Comparison of ENCODE assay signal across 19 mouse cellular contexts in genomic region chr11:50154166-50154565, GRCm38 (mm10). TPM values are rescaled to one million over a fixed set of nuclear protein-coding genes. Genes with fewer than 3 reads are reported as not detected.
DNase-seq lines count a peak whose midpoint lies in the region; ATAC-seq and TF ChIP-seq lines count a peak whose summit lies in the region.
"Had no signal": no experiment of that assay in that cellular context is flagged by ENCODE, and none has a peak within 500 bp of the region (broad histone marks: within the 10 kb centered on the region; RNA-seq: fewer than 3 reads in every experiment).

No protein-coding gene starts in this region.

- H3K27me3 ChIP-seq in hindbrain, embryonic 13.5 days, result no peaks in the 10 kb centered on the region
- no peaks in the 10 kb centered on the region for H3K27me3 ChIP-seq in hindbrain, embryonic 14.5 days (ENCODE audit: control insufficient read depth, insufficient read depth, low read length)
- no peaks in the 10 kb centered on the region for H3K27me3 ChIP-seq in forebrain, embryonic 16.5 days (replicated peaks; ENCODE audit: control insufficient read depth, insufficient read depth, low read length)
- H3K27me3 ChIP-seq: CH12.LX; heart, embryonic 12.5 days; limb, embryonic 13.5 days had no signal

- peaks cover 100% of the 10 kb centered on the region for H3K36me3 ChIP-seq in hindbrain, embryonic 13.5 days
- peaks cover 100% of the 10 kb centered on the region for H3K36me3 ChIP-seq in hindbrain, embryonic 14.5 days (replicated peaks; ENCODE audit: control insufficient read depth, insufficient read depth)
- H3K36me3 ChIP-seq in forebrain, embryonic 16.5 days (ENCODE audit: control insufficient read depth, insufficient read depth), result peaks cover 63% of the 10 kb centered on the region

- H3K27ac ChIP-seq in hindbrain, embryonic 13.5 days, result no peak overlapping the region
- H3K27ac ChIP-seq in hindbrain, embryonic 14.5 days, result no peak overlapping the region
- 0 out of 2 replicates have a peak overlapping the region, but pooled peaks have one; percentile 5 for H3K27ac ChIP-seq in bone marrow macrophage, adult 2 months (ENCODE audit: insufficient read depth, low read depth, low read length)
- H3K27ac ChIP-seq in forebrain, embryonic 16.5 days (ENCODE audit: low read length), result no peak overlapping the region
- H3K27ac ChIP-seq: gastrocnemius, adult 2 months; limb, embryonic 13.5 days had no signal

- 62% methylated on average over 9 of the region's 9 CpGs for WGBS in hindbrain, embryonic 13.5 days
- 66% methylated on average over 9 of the region's 9 CpGs for WGBS in hindbrain, embryonic 14.5 days
- WGBS in forebrain, embryonic 16.5 days, result 86% methylated on average over 9 of the region's 9 CpGs

- no peak overlapping the region for H3K4me3 ChIP-seq in hindbrain, embryonic 13.5 days
- H3K4me3 ChIP-seq in hindbrain, embryonic 14.5 days (replicated peaks; ENCODE audit: low read length), result no peak overlapping the region
- no peak overlapping the region for H3K4me3 ChIP-seq in bone marrow macrophage, adult 2 months (ENCODE audit: insufficient read depth, low read length)
- no peak overlapping the region for H3K4me3 ChIP-seq in forebrain, embryonic 16.5 days (replicated peaks; ENCODE audit: low read length)
- H3K4me3 ChIP-seq: gastrocnemius, adult 2 months; heart, embryonic 12.5 days; limb, embryonic 13.5 days had no signal

- no peak for ATAC-seq in hindbrain, embryonic 13.5 days (ENCODE audit: low FRiP score)
- ATAC-seq in hindbrain, embryonic 14.5 days (ENCODE audit: low FRiP score), result no peak
- no peak for ATAC-seq in forebrain, embryonic 16.5 days
- ATAC-seq: liver, postnatal 0 days; midbrain, embryonic 16.5 days had no signal

- H3K4me2 ChIP-seq in hindbrain, embryonic 13.5 days, result no peak overlapping the region
- no peak overlapping the region for H3K4me2 ChIP-seq in hindbrain, embryonic 14.5 days (replicated peaks)
- no peak overlapping the region for H3K4me2 ChIP-seq in forebrain, embryonic 16.5 days (ENCODE audit: low read length)
- H3K4me2 ChIP-seq: heart, embryonic 12.5 days; limb, embryonic 13.5 days had no signal

- H3K4me1 ChIP-seq in hindbrain, embryonic 13.5 days (replicated peaks), result peaks cover 5% of the 10 kb centered on the region; the same call in 1 of the 2 replicates
- no peaks in the 10 kb centered on the region for H3K4me1 ChIP-seq in hindbrain, embryonic 14.5 days (replicated peaks; ENCODE audit: control insufficient read depth, insufficient read depth, low read length)
- H3K4me1 ChIP-seq in bone marrow macrophage, adult 2 months (ENCODE audit: control insufficient read depth, insufficient read depth, low read length), result peaks cover 23% of the 10 kb centered on the region
- no peaks in the 10 kb centered on the region for H3K4me1 ChIP-seq in forebrain, embryonic 16.5 days (replicated peaks; ENCODE audit: control insufficient read depth, insufficient read depth, low read length)
- H3K4me1 ChIP-seq: heart, embryonic 12.5 days; limb, embryonic 13.5 days had no signal

- TF ChIP-seq POLR2A in bone marrow macrophage, adult 2 months (IDR thresholded peaks at IDR 0.05; ENCODE audit: borderline replicate concordance, low read depth, low read length), result no peak

- no peaks in the 10 kb centered on the region for H3K9me3 ChIP-seq in hindbrain, embryonic 13.5 days
- no peaks in the 10 kb centered on the region for H3K9me3 ChIP-seq in hindbrain, embryonic 14.5 days (ENCODE audit: control insufficient read depth, low read length)
- no peaks in the 10 kb centered on the region for H3K9me3 ChIP-seq in forebrain, embryonic 16.5 days (ENCODE audit: control insufficient read depth, low read length)
- H3K9me3 ChIP-seq: heart, embryonic 12.5 days; limb, embryonic 13.5 days had no signal

- no peak for TF ChIP-seq CTCF in bone marrow macrophage, adult 2 months (IDR thresholded peaks at IDR 0.05; ENCODE audit: low read depth, low read length)

- DNase-seq in hindbrain, embryonic 14.5 days (ENCODE audit: low spot score), result no peak
- peak; percentile 40 for DNase-seq in embryo, embryonic 9.5 days (ENCODE audit: extremely low spot score)
- peak; percentile 31 for DNase-seq in lung, postnatal 25 days (ENCODE audit: low spot score)
- no peak for DNase-seq in adrenal gland, adult 8-10 months
- no peak for DNase-seq in spleen, postnatal 4 days (ENCODE audit: low spot score in 2 of 2)
- DNase-seq: cerebellum, adult 8-10 months; gastrocnemius, adult 2 months; heart, postnatal 14 days; kidney, adult 11 months; kidney, postnatal 14 days; liver, postnatal 0 days; thymus, postnatal 36 days had no signal

- H3K9ac ChIP-seq in hindbrain, embryonic 13.5 days, result 0 out of 2 replicates have a peak overlapping the region, but pooled peaks have one; percentile 29
- H3K9ac ChIP-seq in hindbrain, embryonic 14.5 days, result no peak overlapping the region
- no peak overlapping the region for H3K9ac ChIP-seq in forebrain, embryonic 16.5 days (replicated peaks; ENCODE audit: low read depth, low read length)
- H3K9ac ChIP-seq: heart, embryonic 12.5 days; limb, embryonic 13.5 days; liver, postnatal 0 days had no signal

RNA-seq across cellular contexts. Expression of gene Mrnip, which starts 20.1 kb away (rescaled TPM):
- 30.2 and 30.6 TPM in 2 replicates for polyA plus RNA-seq in hindbrain, embryonic 13.5 days (2015; fragmentation: Nextera tagmentation; extraction: Ambion mirVana)
- 34.4 and 37.7 TPM in 2 replicates for polyA plus RNA-seq in hindbrain, embryonic 14.5 days (2014; fragmentation: Nextera tagmentation; extraction: Ambion mirVana)
- 3.3 and 3.6 TPM in 2 replicates for polyA plus RNA-seq in bone marrow macrophage, adult 2 months (2012; ENCODE audit: insufficient read depth, insufficient read length, missing spikeins)
- 10 to 100 TPM in 3 of 4 experiments, 1 to 10 TPM in 1; 9.1 to 17.0 (median 14.6) TPM for total RNA-seq in adrenal gland, adult 8-10 months (2022)
- polyA plus RNA-seq in forebrain, embryonic 16.5 days (2015; fragmentation: Nextera tagmentation; extraction: Ambion mirVana), result 28.4 and 33.7 TPM in 2 replicates

RNA-seq across cellular contexts. Expression of gene Tbc1d9b, which starts 23.0 kb away (rescaled TPM):
- 37.5 and 40.7 TPM in 2 replicates for polyA plus RNA-seq in hindbrain, embryonic 13.5 days (2015; fragmentation: Nextera tagmentation; extraction: Ambion mirVana)
- polyA plus RNA-seq in hindbrain, embryonic 14.5 days (2014; fragmentation: Nextera tagmentation; extraction: Ambion mirVana), result 35.7 and 38.2 TPM in 2 replicates
- polyA plus RNA-seq in bone marrow macrophage, adult 2 months (2012; ENCODE audit: insufficient read depth, insufficient read length, missing spikeins), result 54.8 and 68.9 TPM in 2 replicates
- 100 to 1,000 TPM; 154 to 260 (median 207) TPM for total RNA-seq in adrenal gland, adult 8-10 months (2022)
- 38.2 and 43.6 TPM in 2 replicates for polyA plus RNA-seq in forebrain, embryonic 16.5 days (2015; fragmentation: Nextera tagmentation; extraction: Ambion mirVana)

RNA-seq across cellular contexts. Expression of gene Sqstm1, which starts 56.5 kb away (rescaled TPM):
- polyA plus RNA-seq in hindbrain, embryonic 13.5 days (2015; fragmentation: Nextera tagmentation; extraction: Ambion mirVana), result 318 and 320 TPM in 2 replicates
- 365 and 385 TPM in 2 replicates for polyA plus RNA-seq in hindbrain, embryonic 14.5 days (2014; fragmentation: Nextera tagmentation; extraction: Ambion mirVana)
- 560 and 577 TPM in 2 replicates for polyA plus RNA-seq in bone marrow macrophage, adult 2 months (2012; ENCODE audit: insufficient read depth, insufficient read length, missing spikeins)
- total RNA-seq in adrenal gland, adult 8-10 months (2022), result 1,000 to 10,000 TPM in 1 of 4 experiments, 100 to 1,000 TPM in 3; 798 to 1,098 (median 876) TPM
- polyA plus RNA-seq in forebrain, embryonic 16.5 days (2015; fragmentation: Nextera tagmentation; extraction: Ambion mirVana), result 305 and 322 TPM in 2 replicates

RNA-seq across cellular contexts. Expression of gene Mgat4b, which starts 56.5 kb away (rescaled TPM):
- 30.4 and 36.6 TPM in 2 replicates for polyA plus RNA-seq in hindbrain, embryonic 13.5 days (2015; fragmentation: Nextera tagmentation; extraction: Ambion mirVana)
- polyA plus RNA-seq in hindbrain, embryonic 14.5 days (2014; fragmentation: Nextera tagmentation; extraction: Ambion mirVana), result 55.7 and 56.0 TPM in 2 replicates
- polyA plus RNA-seq in bone marrow macrophage, adult 2 months (2012; ENCODE audit: insufficient read depth, insufficient read length, missing spikeins), result 54.0 and 58.7 TPM in 2 replicates
- total RNA-seq in adrenal gland, adult 8-10 months (2022), result 100 to 1,000 TPM; 130 to 232 (median 157) TPM
- polyA plus RNA-seq in forebrain, embryonic 16.5 days (2015; fragmentation: Nextera tagmentation; extraction: Ambion mirVana), result 30.6 and 33.5 TPM in 2 replicates

Comparison
In these comparisons a context has a peak if more than half of its experiments do, and no peak if none do; other contexts are left out.
1. DNase-seq: peak in embryo, embryonic 9.5 days (single experiment) and lung, postnatal 25 days (single experiment); none in hindbrain, embryonic 14.5 days (single experiment), adrenal gland, adult 8-10 months (single experiment) and spleen, postnatal 4 days (0 of 2).